Mouse (Mus musculus) urinary bladder, postnatal 14 days (tissue): ENCODE results near the gene E130114P18Rik.

Source experiments
- DNase-seq: peaks from one replicate; pipeline ENCODE4 v3.0.0; 2021; ENCODE audit warnings: low spot score

E130114P18Rik gene

DNA sequence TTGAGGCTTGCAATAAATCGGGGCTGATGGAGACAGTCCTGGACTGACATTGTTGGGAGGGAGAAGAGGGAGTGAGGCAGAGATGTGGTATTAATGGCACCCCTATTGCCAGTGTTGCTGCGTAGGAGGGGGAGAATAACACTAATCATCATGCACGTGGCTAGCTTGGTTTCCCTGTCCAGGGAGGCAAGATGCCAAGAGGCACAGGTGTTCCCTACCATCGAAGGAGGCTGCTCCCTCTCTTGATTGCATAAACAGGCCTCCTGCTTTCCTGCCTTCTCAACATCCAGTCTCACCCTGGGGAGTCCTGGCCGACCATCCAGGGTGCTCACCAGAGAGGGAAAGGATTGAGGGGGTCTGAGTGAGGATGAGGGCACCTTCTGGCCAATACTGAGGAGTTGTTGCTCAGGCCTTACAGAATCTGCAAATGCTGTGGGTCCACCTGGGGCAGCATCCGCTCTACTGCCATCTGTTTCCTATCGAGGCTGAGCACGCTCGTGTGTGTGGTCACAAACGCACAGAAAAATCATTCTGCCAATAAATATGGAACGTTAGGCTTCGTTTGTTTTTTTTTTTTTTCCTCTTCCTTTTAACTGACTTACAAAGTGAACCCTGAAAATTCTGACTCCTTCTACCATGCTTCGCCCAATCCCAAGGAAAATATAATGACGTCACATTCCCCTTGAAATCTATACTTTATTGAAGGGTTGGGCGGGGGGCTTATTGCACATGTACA lies 130.0 kb downstream of the E130114P18Rik start:
- no peak for DNase-seq

DNA sequence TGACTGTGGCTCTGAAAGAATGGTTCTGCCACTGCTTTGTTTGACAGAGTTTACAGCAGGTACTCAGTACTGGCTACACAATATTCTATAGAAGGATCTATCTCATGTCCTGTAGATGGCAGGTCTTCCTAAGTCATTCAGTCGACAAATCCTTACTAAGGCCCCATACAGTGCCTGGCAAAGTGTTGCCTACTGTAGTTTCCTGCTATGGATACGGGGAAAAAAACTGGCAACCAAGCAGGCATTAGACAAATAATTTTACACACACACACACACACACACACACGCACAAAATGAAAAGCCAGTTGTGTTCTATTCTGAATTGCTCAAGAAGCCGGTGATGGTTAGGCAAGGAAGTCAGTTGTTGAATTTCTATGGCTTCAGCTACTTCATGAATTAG lies 130.6 kb downstream of the E130114P18Rik start:
- DNase-seq = no peak

DNA sequence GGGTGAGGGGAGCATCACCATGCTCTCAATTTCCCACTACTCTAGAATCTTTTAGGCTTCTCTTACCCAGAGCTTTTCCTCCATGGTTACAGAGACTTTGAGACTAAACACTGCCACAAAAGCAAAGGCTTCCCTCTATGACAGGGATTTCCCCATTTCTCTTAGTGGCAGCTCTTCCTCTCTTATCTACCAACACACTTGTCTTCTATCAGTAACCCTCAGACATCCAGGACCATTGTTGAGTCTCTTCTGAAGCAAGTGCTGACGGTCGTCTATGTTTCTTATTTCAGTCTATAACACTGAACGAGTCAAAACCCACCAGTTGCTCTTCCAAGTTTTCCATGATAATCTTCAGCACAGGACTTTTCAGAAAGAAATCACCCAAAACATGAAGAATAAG lies 137.5 kb downstream of the E130114P18Rik start:
- no peak for DNase-seq

DNA sequence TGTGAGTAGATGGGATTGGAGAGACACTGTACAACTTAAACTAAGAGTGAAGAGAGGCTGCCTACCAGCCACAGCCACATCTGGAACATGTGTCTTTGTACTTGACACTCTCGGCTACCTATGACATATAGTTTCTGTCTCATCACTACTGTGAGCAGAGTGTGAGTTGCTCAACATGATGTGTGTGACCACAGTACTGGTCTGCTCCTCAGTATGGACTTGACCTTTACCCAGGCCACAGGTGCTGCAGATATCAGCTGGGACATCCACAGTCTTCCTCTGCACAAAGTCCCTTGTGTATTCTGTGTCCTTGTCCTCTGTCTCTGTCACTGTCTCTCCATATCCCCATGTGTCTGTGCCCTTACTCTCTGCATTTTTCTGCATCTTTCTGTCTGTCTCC lies 141.3 kb downstream of the E130114P18Rik start:
- DNase-seq = no peak

DNA sequence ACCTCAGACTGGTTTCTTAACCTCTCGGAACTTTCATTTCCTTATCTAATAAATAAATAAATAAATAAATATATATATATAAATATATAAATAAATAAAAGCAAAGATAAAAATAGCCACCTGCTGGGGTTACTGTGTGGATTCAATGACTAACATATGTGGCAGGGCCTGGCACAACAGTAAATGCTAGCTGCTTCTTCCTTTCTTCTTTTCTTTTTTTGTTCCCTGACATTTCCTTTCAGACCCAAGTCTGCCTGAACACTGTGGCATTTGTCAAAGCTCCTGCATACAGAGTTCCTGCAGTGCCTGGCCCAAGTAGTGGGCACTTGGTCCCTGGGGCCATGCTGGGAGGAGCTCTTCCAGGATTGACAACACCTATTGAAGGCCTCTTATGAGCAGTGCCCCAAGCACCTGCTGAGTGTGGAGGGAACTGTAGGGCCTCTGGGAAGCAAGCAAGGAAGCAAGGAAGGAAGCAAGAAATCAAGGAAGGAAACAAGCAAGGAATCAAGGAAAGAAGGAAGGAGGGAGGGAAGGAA lies 142.1 kb downstream of the E130114P18Rik start:
- no peak for DNase-seq

DNA sequence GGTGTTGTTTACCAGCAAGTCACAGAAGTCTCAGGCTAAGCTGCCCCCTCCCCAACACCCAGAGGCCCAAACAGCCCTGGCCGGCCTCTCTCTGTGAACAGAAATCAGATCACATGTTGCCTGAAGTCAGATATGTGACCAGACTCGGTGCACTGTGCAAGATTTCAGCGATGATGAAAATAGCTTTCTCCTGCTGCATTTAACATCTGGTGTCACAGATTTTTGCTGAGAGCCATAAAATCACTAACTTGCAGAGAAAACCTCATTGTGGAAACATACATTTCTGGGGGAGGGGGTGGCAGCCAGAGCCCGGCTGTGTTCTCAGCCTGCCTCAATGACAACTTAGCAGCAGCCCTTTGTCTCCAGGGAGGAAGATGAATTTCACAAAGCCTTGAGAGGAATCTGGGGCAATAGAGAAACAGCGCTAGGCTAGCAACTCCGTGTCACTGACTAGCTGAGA lies 142.6 kb downstream of the E130114P18Rik start:
- DNase-seq = no peak

DNA sequence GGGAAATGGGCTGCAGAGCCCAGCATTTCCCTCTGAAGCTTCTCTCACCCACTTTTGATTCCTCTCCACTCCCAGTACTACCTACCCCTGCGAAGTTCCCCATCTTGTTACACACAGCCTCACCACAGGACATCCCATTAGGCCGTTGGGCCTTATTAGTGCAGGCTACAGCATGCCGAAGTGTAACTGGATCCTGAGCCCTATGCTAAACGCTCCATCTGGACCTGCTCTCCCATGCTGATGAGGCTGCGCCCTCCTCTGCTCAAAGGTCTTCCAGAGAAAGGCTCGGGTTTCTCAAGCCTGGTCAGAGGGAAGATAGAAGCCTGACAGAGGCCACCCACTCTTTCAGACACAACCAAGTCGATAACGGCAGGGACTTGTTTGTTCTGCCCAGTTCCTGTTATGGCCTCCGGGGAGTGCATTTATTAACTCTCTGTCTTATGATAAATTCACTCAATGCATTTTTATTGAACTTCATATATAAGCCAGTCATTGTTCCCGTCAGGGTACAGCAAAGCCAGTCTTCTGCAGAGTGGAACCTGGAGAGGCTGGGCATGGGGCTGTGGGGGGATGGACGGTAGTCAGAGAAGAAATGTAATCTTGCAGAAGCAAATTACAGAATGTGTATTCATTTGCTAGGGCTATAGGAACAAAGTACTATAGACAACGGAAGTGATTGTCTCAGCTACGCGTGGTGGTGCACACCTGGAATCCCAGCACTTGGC lies 148.8 kb downstream of the E130114P18Rik start:
- DNase-seq = no peak

DNA sequence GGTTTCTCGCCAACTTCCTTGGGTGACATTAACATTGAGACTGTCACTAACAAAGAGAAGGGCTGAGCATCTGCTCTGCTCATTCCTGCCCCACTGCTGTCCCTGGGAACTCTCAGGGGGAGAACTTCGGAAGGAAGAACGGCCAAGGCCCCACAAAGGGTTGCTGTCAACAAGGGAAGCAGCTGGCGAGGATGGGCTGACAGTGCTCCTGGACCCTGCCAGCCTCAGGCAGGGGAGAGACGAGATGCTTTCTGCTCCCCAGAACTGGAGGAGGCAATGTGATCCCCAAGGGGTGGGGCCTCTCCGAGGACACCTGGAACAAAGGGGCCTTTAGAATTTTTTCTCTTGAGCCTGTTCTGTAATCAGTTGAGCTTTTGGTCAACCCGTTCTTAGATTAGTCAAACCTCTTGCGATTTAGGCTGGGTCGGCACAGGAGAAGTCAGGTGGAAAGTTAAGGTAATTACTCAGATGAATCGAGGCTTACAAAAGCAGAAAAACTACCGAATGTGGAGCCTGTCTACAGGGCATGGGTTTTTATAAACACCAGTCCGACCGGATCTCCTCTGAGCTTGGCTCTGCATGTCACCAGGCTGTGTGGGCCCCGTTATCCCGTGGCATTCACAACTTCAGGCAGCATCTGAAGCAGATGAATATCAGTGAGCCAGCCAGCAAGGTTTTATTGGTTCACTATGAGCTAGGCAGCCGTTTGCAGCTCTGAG lies 151.7 kb downstream of the E130114P18Rik start:
- no peak for DNase-seq

DNA sequence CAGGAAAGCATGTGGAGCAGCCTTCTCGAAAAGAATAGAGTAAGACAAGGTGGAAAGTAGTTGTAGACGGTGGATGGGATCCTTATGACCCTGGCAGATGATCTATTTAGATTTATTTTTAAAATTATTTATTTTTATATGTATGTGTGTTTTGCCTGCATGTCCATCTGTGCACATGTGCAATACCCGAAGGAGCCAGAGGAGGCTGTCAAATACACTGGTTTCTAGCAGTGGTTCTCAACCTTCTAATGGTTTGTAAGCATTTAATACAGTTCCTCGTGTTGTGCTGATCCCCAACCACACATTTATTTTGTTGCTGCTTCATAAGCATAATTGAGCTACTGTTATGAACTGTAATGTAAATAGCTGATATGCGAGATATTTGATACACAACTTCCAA lies 154.7 kb downstream of the E130114P18Rik start:
- DNase-seq = no peak

DNA sequence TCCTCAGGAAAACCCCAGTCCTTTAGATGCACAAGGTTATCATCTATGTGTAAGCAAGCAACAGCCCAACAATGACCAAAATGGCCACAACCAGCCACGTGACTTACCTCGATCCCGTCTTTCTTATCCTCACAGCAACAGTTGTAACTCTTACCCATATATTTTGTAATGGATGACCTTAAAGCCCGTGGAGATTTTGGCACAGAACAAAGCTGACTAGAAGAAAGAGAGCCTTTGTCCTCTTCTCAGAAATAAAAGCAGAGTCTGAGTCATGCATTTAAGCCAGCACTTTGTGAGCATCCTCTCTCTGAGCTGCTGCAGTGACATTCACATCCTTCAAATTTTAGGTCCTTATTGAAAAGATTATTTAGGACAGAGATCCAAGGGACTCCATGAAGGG lies 156.1 kb downstream of the E130114P18Rik start:
- no peak for DNase-seq

DNA sequence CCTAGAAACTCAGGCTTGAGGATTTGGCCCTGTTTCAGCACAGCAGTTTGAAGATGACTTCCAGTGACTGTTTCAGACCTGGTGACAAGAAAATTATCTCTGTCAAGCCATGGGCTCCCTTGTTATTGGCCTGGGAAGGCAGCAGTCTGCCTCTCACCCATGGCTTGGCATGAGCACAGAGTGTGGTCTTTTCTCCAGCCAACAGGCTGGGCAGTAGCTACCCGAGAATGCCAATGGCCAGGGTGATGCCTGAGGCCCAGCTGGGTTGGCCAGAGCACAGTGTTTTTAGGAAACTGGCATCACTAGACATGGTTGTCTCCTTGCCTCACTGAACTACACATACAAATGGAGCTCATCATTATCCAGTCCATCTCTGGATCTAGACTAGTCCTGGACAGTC lies 157.5 kb downstream of the E130114P18Rik start:
- no peak for DNase-seq

DNA sequence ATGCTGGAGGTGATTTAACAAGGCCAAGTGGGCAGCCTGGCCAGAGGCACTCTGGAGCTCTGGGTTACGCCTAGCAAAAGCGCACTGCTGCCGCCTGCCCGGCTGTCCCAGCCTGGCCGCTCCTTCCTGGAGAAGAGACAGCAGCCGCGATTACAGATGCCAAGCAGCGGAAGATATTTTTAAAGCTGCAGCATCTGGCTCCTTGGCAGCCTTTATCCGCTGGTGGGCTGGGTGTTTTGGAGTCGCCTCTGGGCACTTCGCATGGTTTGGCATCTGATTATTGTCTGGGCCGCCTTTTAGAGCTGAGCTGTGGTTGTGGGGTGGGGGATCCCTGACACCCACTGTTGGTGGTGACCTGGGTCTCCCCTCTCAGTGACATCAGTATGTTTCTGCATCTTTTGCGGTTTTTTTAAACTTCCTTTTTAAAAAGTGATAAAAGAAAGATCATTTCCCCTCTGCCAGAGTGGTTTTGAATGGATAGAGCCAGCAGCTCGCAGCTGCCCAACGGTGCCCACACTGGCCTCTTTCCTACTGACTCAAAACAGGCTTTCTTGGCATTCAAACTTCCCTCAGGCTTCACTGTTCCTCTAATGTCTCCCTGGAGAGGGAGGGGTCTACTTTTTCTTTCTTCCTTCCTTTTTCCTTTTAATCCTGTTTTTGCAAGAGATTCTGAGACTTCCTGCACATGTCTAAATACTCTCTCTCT lies 159.1 kb downstream of the E130114P18Rik start:
- no peak for DNase-seq

DNA sequence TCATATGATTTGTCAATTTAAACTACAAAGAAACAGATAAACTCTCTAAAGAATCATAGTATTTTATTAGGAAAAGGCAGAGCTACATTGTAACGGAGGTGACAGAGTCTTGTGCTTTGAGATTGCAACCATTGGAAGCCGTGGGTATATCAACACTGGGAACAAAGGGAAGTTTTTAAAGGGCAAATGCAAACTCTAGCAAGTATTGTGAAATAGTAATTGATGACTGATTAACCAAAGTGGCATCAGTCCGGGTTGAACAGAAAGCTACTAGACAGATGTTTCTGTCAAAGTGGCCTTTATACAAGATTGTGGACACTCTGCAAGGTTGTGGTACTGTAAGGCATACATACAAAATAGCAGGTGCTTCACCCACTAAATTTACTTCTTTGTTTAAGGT lies 162.8 kb downstream of the E130114P18Rik start:
- no peak for DNase-seq

DNA sequence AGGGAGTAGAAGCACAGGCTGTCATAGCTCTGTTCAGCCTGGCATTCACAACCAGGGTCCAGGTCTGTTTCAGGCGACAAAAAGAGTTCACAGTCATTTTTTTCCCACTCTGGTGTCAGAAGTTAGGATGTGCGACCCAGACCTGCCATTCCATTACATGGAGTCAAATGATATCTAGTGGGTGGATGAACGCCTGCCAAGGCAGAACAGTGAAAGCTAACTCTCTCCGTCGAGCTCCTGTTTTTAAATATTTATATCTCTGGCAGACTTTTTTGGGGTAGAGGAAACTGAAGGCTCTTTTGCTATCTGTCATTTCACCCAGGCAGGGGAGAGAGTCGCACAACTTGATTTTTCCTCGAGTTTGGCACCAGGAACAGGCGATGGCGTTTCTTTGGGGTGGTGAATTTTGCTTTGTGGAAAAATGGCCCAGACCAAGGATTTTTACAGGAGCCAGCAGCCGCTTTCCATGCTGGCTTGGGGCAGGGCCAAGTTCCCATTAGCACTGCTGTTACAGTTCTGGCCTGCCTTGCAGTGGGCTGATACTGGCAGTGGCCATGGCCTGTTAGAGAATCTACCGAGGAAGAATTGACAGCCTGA lies 166.5 kb downstream of the E130114P18Rik start:
- DNase-seq = peak; percentile 47

DNA sequence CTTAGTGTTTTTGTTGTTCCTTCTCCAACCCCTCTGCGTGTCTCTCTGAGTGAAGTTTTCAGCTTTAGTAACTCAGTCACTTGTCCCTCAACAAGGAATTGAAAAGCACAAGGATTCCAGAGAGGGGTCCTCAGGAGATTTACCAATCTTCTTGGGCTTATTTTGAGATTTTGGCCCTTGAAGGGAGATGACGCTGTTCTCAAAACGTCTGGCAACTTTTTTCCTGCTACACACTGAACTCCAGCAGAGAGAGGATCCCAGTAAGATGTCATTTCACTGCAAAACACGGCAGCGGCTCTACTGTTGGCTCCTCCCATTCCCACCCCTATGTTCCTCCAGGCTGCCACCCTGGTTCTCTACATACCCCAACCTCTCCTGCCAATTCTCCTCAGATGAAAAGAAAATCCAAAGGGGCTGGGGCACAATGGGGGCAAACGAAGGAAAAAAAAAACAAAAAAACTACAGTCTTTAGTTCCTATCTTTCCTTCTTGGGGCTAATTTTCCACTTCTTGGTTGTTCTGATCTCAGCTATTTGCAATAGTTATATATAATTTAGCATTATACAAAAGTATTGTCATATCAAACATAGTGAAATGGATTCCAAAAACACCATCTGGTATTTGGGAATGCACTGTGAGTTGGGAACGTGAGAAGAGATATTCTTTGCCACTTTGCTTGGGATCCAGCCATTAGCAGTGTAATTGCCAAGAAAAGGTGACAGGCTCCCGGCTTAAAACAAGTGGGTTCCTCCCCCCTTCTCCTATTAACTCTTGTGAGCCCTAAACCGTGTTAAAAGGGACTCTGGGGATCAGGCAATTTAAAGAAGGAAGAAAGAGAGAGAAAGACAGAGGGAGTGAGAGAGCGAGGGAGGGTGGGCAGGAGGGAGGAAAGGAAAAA lies 167.8 kb downstream of the E130114P18Rik start:
- no peak for DNase-seq

DNA sequence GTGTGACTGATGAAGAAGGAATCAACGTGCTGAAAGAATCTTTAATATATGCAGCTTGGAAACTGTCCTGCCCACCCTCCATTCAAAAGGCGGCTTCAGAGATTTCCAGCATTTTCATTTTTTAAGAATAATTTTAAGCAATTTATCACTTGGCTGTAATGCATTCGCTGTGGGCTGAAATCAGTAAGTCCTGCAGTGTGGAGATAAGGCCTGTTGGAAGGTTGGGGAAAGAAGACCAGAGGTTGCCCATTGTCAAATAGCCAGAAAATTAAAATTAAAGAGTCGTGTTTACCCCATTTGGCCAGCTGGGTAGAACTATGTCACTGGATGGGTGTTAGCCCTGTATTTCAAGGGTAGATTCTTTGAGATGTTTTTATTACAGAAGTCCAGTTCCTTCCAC lies 168.5 kb downstream of the E130114P18Rik start:
- no peak for DNase-seq

DNA sequence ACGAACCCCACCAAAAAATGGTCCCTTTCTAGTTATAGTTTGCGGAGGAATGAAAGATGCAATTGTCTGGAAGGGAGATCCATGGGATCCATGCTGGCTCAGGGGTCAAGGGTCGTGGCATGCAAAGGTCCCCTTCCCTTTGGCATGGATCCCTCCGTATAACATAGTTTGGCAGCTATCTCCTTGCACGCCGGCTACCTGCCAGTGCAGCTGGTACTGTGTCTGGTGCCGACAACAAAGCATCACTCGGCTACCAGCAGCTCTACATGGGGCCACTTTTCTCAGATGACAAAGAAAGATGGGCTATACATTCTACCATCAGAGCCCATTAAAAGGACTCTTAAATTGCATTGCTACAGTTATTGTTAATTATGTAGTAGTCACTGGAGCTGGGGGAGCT lies 169.2 kb downstream of the E130114P18Rik start:
- no peak for DNase-seq

DNA sequence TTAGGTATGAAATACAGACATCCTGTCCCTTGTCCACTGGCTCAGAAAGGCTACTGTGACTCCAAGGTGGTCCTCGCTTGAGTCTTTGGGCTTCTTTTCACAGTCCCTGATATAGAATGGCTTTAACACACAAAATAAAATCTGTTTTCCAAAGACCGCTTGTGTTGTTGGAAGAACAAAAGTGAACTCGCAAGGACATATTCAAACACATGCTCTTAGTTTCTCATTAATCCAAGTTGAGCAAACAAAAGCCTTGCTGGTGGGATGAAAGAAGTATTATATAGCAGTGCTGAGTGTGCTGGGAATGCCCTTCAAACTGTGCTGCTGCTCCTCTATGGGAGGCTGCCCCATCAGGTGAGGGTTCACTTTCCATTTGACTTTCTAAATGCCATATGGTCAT lies 169.7 kb downstream of the E130114P18Rik start:
- DNase-seq = no peak

DNA sequence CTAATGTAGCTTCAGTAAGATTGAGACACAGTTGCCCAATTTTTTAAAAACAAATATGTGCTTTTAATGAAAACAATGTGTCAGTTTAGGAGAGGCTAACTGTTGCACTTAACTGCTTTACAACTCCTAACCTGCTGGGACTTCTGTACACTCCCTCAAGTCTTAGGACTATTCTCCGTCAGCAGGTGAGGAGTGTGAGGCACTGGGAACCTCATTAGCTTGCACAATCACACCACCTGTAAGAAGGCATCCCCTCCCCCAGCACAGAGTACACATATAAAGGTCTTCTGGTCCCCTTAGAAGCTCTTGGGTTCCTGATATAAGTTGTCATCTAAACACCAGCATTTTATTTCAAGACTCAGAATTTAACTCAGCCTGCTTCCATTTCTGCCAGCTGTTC lies 170.7 kb downstream of the E130114P18Rik start:
- no peak for DNase-seq

DNA sequence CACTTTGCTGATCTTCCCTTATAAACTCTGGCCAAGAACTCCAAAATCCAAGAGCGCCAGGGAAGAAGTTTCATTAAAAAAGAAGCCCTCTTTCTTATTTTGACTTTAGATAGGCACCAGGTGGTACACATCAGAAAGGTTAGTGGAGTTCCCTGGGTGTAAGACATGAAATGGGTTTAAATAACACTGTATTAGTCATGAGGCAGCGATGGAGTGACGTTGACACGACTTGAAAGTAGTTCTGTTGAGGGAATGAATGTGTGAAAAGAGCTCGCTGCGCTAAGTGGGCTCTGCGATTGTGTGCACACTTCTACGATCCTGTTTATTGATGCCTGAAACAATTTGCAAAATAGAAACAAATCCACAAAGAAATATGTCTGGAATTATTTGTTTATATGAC lies 171.4 kb downstream of the E130114P18Rik start:
- DNase-seq = no peak

DNA sequence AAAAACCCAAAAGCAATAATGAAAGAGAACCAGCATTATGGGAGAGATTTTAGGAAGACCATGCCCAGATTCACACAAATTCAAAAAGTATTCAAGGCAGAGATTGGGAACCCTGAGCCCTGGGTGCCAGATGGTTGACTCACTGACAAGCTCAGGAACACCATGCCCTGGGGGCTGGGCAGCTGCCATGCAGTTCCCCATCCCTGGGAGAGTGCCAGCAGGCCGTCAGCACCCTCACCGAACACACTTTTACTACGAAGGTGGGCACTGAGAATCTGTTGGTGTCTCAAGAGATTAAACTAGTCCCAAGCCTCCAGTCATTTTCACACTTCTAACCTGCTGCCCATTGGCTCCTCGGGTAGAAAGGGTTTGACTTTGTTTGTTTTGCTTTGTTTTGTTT lies 175.3 kb downstream of the E130114P18Rik start:
- no peak for DNase-seq
